Mouse (Mus musculus) small intestine, adult 2 months (tissue): Measurements from ENCODE around the gene Nfu1.

ENCODE experiments used
- CTCF ChIP-seq: fragments of 200-500 bp; IDR thresholded peaks from 2 replicates; pipeline ENCODE4 v1.5.1; 2012; ENCODE audit warnings: low read depth, mild to moderate bottlenecking, control low read depth, inconsistent platforms, low read length, moderate library complexity, mixed read lengths; ENCODE audit not compliant: insufficient replicate concordance, insufficient read length; ENCODE audit errors: extremely low read depth
- POLR2A ChIP-seq: fragments of 200-500 bp; IDR thresholded peaks from 2 replicates; pipeline ENCODE4 v1.6.1; 2012; ENCODE audit warnings: low read depth, mild to moderate bottlenecking, control low read depth, inconsistent platforms, low read length, moderate library complexity

GRCm38 (mm10) chr6:87075092-87075685, 66.2 kb downstream of the Nfu1 start:
- TF ChIP-seq POLR2A (no peak), CTCF (no peak)
